Mouse (Mus musculus) forebrain, postnatal 0 days (tissue): ENCODE measurements around the gene Plxnd1. TPM values are rescaled to one million over a fixed set of nuclear protein-coding genes. Genes with fewer than 3 reads are reported as not detected.

Source experiments
- ATAC-seq: fragments of 200-750 bp; cut with Nextera tagmentation; 2 replicates; pipeline ENCODE4 v1.8.0; 2017; ENCODE audit warnings: mild to moderate bottlenecking, moderate library complexity
- DNase-seq: peaks from one replicate; pipeline ENCODE4 v3.0.0-alpha.2; 2015
- H3K27ac ChIP-seq: fragments of 300-500 bp; sonication (generic); 2 replicates; pipeline ENCODE4 v1.5.1; 2014; ENCODE audit warnings: low read depth, mild to moderate bottlenecking, antibody characterized with exemption, low read length, moderate library complexity, mixed read lengths
- H3K27me3 ChIP-seq: fragments of 300-500 bp; sonication (generic); 2 replicates; pipeline ENCODE4 v1.6.1; 2014; ENCODE audit warnings: mild to moderate bottlenecking, low read length, mixed read lengths; ENCODE audit not compliant: insufficient read depth
- H3K36me3 ChIP-seq: fragments of 300-500 bp; sonication (generic); 2 replicates; pipeline ENCODE4 v1.6.1; 2014; ENCODE audit warnings: mild to moderate bottlenecking, moderate library complexity; ENCODE audit not compliant: insufficient read depth
- H3K4me1 ChIP-seq: fragments of 300-500 bp; sonication (generic); 2 replicates; pipeline ENCODE4 v1.6.1; 2014; ENCODE audit warnings: antibody characterized with exemption; ENCODE audit not compliant: insufficient read depth
- H3K4me2 ChIP-seq: fragments of 300-500 bp; sonication (generic); 2 replicates; pipeline ENCODE4 v1.6.1; 2014; ENCODE audit warnings: low read depth, mild to moderate bottlenecking, moderate library complexity
- H3K4me3 ChIP-seq: fragments of 300-500 bp; sonication (generic); 2 replicates; pipeline ENCODE4 v1.5.1; 2014; ENCODE audit warnings: low read depth, low read length, mixed read lengths
- H3K9ac ChIP-seq: fragments of 300-500 bp; sonication (generic); 2 replicates; pipeline ENCODE4 v1.6.1; 2014; ENCODE audit warnings: mild to moderate bottlenecking
- H3K9me3 ChIP-seq: fragments of 300-500 bp; sonication (generic); 2 replicates; pipeline ENCODE4 v1.6.1; 2016; ENCODE audit warnings: low read length
- CTCF ChIP-seq: sonication (generic); IDR thresholded peaks from 2 replicates; pipeline ENCODE4 v1.5.1; 2016; ENCODE audit warnings: antibody characterized with exemption, control low read depth, low read depth
- WGBS: fragments of 180-500 bp; shearing (Covaris S2); extraction: QIAGEN DNeasy Blood & Tissue Kit; methylation state at CpG from one replicate; pipeline ENCODE4 v1.1.7; 2014; 5-methylcytosine and 5-hydroxymethylcytosine counted together
- polyA plus RNA-seq: library from polyadenylated mRNA; unstranded; fragments of >200 nt; fragmentation: Nextera tagmentation; extraction: Ambion mirVana; gene quantifications from 2 replicates; pipeline ENCODE4 v1.2.1, GENCODE M21; 2015
- total RNA-seq: library from RNA; depleted of rRNA; stranded (reverse); fragments of >200 nt; gene quantifications from 2 replicates; pipeline ENCODE4 v1.2.3, GENCODE M21; 2014

Plxnd1 gene
- total and polyA plus RNA-seq, 2 experiments from 2014 or later, result 17.6 to 44.1 TPM

DNA sequence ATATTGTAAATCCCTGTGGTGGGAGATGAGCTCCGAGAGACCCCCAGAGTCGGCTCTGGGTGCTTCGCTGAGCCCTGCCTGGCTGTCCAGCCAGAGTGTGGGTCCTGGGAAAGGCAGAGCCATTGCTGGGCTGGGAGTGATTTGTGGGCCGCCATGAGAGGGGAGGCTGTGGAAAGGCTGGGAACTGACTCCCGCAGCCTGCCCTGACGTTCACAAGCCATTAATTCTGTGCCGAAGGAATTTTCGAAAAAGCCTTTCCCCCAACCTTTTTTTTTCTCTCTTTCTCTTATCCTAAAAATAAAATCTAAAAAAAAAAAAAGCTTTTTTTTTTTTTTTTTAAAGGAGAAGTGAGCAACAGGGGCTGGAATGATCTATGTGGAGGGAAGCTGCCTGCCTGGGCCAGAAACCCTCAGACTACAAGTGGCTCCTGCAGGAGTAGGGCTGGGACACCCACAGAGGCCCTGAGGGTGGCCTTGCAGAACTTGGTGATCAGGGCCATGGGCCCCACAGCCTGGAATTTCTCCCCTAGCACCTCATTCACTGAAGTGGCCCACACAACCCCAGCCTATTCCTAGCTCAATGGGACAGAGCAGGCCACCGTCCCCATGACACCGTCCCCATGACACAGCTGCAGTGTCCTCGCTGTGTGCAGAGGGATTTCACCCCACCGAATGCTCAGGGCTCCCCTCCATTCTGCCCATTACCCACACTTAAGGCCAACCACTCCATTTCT lies 11.3 kb downstream of the Plxnd1 start:
- H3K4me1 ChIP-seq, result peaks cover 3% of the 10 kb centered on the region; the same call in 1 of the 2 replicates
- no peaks in the 10 kb centered on the region for H3K27me3 ChIP-seq
- TF ChIP-seq CTCF, result no peak
- H3K9ac ChIP-seq, result no peak overlapping the region
- 0 out of 2 replicates have a peak overlapping the region, but pooled peaks have one; percentile 21 for H3K27ac ChIP-seq
- no peak overlapping the region; the same call in 1 of the 2 replicates for H3K4me2 ChIP-seq
- no peak for DNase-seq
- H3K4me3 ChIP-seq, result no peak overlapping the region
- ATAC-seq, result no peak
- H3K9me3 ChIP-seq, result no peaks in the 10 kb centered on the region
- 64% methylated on average over 12 of the region's 12 CpGs for WGBS
- H3K36me3 ChIP-seq, result no peaks in the 10 kb centered on the region

DNA sequence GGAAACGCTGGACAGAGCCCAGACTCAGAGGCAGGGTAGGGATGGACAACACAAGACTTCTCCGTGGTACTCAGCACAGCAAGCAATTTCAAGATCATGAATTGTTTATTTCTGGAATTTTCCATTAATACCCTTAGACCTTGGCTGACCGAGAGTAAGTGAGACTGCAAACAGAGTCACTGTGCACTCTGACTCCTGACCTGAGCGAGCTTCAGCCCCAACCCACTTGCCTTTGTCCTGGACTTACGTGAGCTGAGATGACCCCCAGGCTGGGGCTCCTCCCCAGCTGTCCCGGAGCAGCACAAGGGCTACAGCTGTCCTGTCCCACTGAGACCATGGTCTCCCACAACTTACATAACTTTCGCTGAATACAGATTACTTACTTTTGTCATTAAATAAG lies 11.9 kb downstream of the Plxnd1 start:
- no peak overlapping the region; the same call in 1 of the 2 replicates for H3K4me2 ChIP-seq
- TF ChIP-seq CTCF, result no peak
- no peak overlapping the region for H3K9ac ChIP-seq
- no peaks in the 10 kb centered on the region for H3K36me3 ChIP-seq
- DNase-seq (no peak), ATAC-seq (no peak)
- H3K4me3 ChIP-seq, result no peak overlapping the region
- no peak overlapping the region for H3K27ac ChIP-seq
- H3K27me3 ChIP-seq, result no peaks in the 10 kb centered on the region
- H3K4me1 ChIP-seq, result peaks cover 3% of the 10 kb centered on the region; the same call in 1 of the 2 replicates
- 60% methylated on average over 7 of the region's 7 CpGs for WGBS
- no peaks in the 10 kb centered on the region for H3K9me3 ChIP-seq

GRCm38 (mm10) chr6:115978596-115978995 lies 16.2 kb downstream of the Plxnd1 start:
- no peaks in the 10 kb centered on the region for H3K27me3 ChIP-seq
- no peaks in the 10 kb centered on the region for H3K4me1 ChIP-seq
- no peak overlapping the region for H3K4me2 ChIP-seq
- H3K36me3 ChIP-seq, result no peaks in the 10 kb centered on the region
- H3K27ac ChIP-seq, result no peak overlapping the region
- no peaks in the 10 kb centered on the region for H3K9me3 ChIP-seq
- no peak overlapping the region for H3K9ac ChIP-seq
- WGBS, result 69% methylated on average over 8 of the region's 8 CpGs
- peak; percentile 50 for TF ChIP-seq CTCF
- no peak for ATAC-seq
- no peak overlapping the region for H3K4me3 ChIP-seq
- no peak for DNase-seq

GRCm38 (mm10) chr6:115977810-115978209 lies 17.0 kb downstream of the Plxnd1 start:
- Histone ChIP-seq H3K4me2 (no peak overlapping the region), H3K27ac (no peak overlapping the region), H3K9me3 (no peaks in the 10 kb centered on the region), H3K4me1 (no peaks in the 10 kb centered on the region), H3K36me3 (no peaks in the 10 kb centered on the region), H3K4me3 (no peak overlapping the region), H3K27me3 (no peaks in the 10 kb centered on the region), H3K9ac (no peak overlapping the region)
- no peak for TF ChIP-seq CTCF
- ATAC-seq (no peak), DNase-seq (no peak)
- WGBS, result 89% methylated on average over 15 of the region's 15 CpGs

- no peak overlapping the region for H3K9ac ChIP-seq
- H3K4me3 ChIP-seq, result no peak overlapping the region
- no peak overlapping the region for H3K27ac ChIP-seq
- no peak overlapping the region for H3K4me2 ChIP-seq
- 90% methylated on average over 8 of the region's 8 CpGs for WGBS
- no peak for DNase-seq
- no peaks in the 10 kb centered on the region for H3K36me3 ChIP-seq
- H3K9me3 ChIP-seq, result no peaks in the 10 kb centered on the region
- no peak for ATAC-seq
- no peaks in the 10 kb centered on the region for H3K27me3 ChIP-seq
- no peak for TF ChIP-seq CTCF
- H3K4me1 ChIP-seq, result 0 out of 2 replicates have a peak, but pooled peaks cover 2% of the 10 kb centered on the region
Observed at GRCm38 (mm10) chr6:115975606-115976005, 19.2 kb downstream of the Plxnd1 start.

DNA sequence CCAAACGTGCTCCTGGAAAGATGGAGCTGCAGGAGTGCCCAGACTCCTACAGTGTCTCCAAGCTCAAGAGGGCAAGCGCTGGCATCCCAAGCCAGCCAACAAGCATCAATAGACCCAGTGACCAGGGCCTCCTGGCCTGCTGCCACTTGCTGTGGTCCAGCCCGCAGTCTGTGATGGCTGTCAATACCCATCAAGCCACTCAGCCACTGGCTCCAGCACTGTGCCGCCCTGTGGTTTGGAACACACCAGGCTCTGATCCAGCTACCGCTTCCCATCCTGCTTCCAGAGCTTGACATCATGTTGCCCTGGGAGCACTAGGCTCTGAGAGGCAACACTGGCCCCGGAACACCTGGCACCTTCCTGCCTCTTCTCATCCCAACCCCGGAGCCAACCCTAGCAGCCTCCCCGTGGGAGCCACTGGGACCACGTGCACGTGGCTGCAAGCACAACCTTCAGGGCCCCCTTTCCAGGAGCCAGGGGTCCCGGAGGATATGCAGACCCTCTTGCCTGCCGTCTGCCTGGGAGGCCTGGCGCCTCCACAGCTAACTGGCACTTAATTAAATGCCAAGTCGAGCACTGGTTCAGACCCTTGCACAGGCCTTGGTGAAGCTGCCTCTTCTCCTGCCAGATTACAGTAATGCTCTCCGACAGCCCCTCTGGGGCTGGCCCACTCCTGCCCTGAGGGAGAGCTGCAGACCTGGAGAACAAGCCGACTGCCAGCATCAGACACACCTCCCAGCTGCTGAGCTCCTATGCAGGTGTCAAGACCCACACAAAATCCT lies 20.7 kb downstream of the Plxnd1 start:
- WGBS, result 55% methylated on average over 16 of the region's 16 CpGs
- no peak for TF ChIP-seq CTCF
- Histone ChIP-seq H3K4me2 (no peak overlapping the region), H3K9ac (no peak overlapping the region), H3K4me1 (0 out of 2 replicates have a peak, but pooled peaks cover 2% of the 10 kb centered on the region), H3K27ac (0 out of 2 replicates have a peak overlapping the region, but pooled peaks have one; percentile 9), H3K27me3 (no peaks in the 10 kb centered on the region), H3K36me3 (peaks cover 4% of the 10 kb centered on the region; the same call in 1 of the 2 replicates), H3K4me3 (no peak overlapping the region), H3K9me3 (no peaks in the 10 kb centered on the region)
- DNase-seq (no peak), ATAC-seq (peak; percentile 68)
